Mouse (Mus musculus): ENCODE measurements around the gene Mrpl2. TPM values are rescaled to one million over a fixed set of nuclear protein-coding genes. Genes with fewer than 3 reads are reported as not detected.

The Mrpl2 gene
- polyA plus RNA-seq (2014; fragmentation: Illumina TruSeq; extraction: RNeasy Lipid Tissue Mini Kit (QIAGEN cat#74804); ENCODE audit: low read depth, low replicate concordance): 54.7 TPM

GRCm38 (mm10) chr17:46645561-46646321 lies at the start of gene Mrpl2, which contains the start of gene Klc4:
Gene Mrpl2, plus strand, starts transcription at chr17:46646229.
Gene Klc4, minus strand, starts transcription at chr17:46646022.

GRCm38 (mm10) chr17:46628791-46629684 lies 17.0 kb upstream of the Mrpl2 start, which contains the start of gene Ptk7:
Gene Ptk7, minus strand, starts transcription at chr17:46629504.

DNA sequence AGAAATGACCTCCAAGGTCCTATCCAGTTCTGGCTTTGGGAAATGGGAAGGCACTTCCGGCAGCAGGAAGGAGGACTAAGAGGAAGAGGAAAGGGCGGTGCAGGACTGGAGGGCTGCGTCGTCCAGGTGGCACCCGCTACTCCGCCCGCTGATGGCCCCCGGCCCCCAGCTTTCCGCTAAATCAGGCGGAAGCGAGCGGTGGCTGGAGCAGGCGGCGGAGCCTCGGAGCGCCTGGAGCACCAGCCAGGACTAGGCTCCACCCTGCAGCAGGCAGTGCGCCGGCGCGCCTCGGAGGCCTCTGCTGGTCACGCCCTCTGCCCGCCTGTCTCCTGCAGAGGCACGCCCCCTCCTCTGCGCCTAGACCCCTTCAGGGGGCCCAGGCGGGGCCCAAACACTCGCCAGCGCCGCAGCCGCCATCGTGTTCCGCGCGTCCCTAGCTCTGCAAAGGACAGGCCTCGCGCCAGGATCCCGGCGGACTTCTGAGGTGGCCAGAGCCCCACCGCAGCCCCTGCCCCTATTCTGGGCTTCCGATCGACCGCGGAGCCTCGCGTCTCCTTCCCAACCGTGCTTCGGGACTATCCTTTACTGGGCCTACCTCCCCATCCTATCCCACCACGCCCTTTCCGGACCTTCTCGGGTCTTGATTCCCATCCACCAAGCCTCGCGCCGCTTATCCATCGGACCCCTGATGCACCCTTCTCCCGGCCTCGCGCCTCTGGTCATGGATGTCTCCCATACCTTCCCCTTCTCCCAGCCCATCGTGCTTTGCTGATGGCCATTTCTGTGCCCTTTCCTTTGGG lies 4.4 kb downstream of the Mrpl2 start, which contains the start of gene Cul7:
Gene Cul7, plus strand, starts transcription at position 106 of the 800 bp plus-strand sequence.

GRCm38 (mm10) chr17:46673850-46674529 lies 28.0 kb downstream of the Mrpl2 start, which contains the start of gene Rrp36:
Gene Rrp36, minus strand, starts transcription at chr17:46674352.

DNA sequence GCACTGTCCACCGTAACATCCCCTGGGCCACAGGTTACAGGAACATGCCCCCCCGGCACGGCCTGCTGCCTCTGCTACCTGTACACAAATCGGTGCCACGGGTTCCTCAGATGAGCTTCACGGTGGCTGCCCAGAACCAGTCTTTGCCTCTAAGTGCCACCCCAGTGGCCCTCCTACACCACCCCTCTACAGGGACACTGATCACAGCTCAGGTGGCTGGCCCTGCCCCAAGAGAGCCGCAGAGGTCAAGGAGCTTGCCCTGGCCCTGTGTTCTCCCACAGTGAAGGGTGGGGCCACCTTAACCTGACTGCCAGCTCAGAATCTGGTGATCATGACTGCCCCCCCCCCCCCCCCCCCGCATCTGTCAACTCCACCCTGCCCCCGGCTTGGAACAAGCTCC lies 32.4 kb downstream of the Mrpl2 start, which contains the start of gene Mea1:
Gene Mea1, plus strand, starts transcription at position 378 of the 400 bp plus-strand sequence.

GRCm38 (mm10) chr17:46680760-46681373 lies 34.8 kb downstream of the Mrpl2 start, which contains the start of gene Klhdc3:
Gene Klhdc3, minus strand, starts transcription at chr17:46680914.

Other genes with a start within 250 kb of the Mrpl2 start
- gene Crip3, start 217.3 kb upstream of the Mrpl2 start, polyA plus RNA-seq (2014; fragmentation: Illumina TruSeq; extraction: RNeasy Lipid Tissue Mini Kit (QIAGEN cat#74804); ENCODE audit: low read depth, low replicate concordance): 1.2 TPM
- not detected for gene Slc22a7, start 207.8 kb upstream of the Mrpl2 start, polyA plus RNA-seq (2014; fragmentation: Illumina TruSeq; extraction: RNeasy Lipid Tissue Mini Kit (QIAGEN cat#74804); ENCODE audit: low read depth, low replicate concordance)
- gene Ttbk1, start 158.6 kb upstream of the Mrpl2 start, polyA plus RNA-seq (2014; fragmentation: Illumina TruSeq; extraction: RNeasy Lipid Tissue Mini Kit (QIAGEN cat#74804); ENCODE audit: low read depth, low replicate concordance): 2.0 TPM
- 4.1 TPM for gene Dnph1, start 149.5 kb upstream of the Mrpl2 start, polyA plus RNA-seq (2014; fragmentation: Illumina TruSeq; extraction: RNeasy Lipid Tissue Mini Kit (QIAGEN cat#74804); ENCODE audit: low read depth, low replicate concordance)
- gene Cul9, start 99.8 kb upstream of the Mrpl2 start, polyA plus RNA-seq (2014; fragmentation: Illumina TruSeq; extraction: RNeasy Lipid Tissue Mini Kit (QIAGEN cat#74804); ENCODE audit: low read depth, low replicate concordance): 19.3 TPM
- 30.2 TPM for gene Srf, start 90.1 kb upstream of the Mrpl2 start, polyA plus RNA-seq (2014; fragmentation: Illumina TruSeq; extraction: RNeasy Lipid Tissue Mini Kit (QIAGEN cat#74804); ENCODE audit: low read depth, low replicate concordance)
- 17.2 TPM for gene Ptk7, start 16.7 kb upstream of the Mrpl2 start, polyA plus RNA-seq (2014; fragmentation: Illumina TruSeq; extraction: RNeasy Lipid Tissue Mini Kit (QIAGEN cat#74804); ENCODE audit: low read depth, low replicate concordance)
- 24.0 TPM for gene Klc4, start 207 bp upstream of the Mrpl2 start, polyA plus RNA-seq (2014; fragmentation: Illumina TruSeq; extraction: RNeasy Lipid Tissue Mini Kit (QIAGEN cat#74804); ENCODE audit: low read depth, low replicate concordance)
- 36.8 TPM for gene Cul7, start 4.1 kb downstream of the Mrpl2 start, polyA plus RNA-seq (2014; fragmentation: Illumina TruSeq; extraction: RNeasy Lipid Tissue Mini Kit (QIAGEN cat#74804); ENCODE audit: low read depth, low replicate concordance)
- gene Rrp36, start 28.1 kb downstream of the Mrpl2 start, polyA plus RNA-seq (2014; fragmentation: Illumina TruSeq; extraction: RNeasy Lipid Tissue Mini Kit (QIAGEN cat#74804); ENCODE audit: low read depth, low replicate concordance): 23.4 TPM
- gene Mea1, start 32.6 kb downstream of the Mrpl2 start, polyA plus RNA-seq (2014; fragmentation: Illumina TruSeq; extraction: RNeasy Lipid Tissue Mini Kit (QIAGEN cat#74804); ENCODE audit: low read depth, low replicate concordance): 127 TPM
- 58.3 TPM for gene Klhdc3, start 34.7 kb downstream of the Mrpl2 start, polyA plus RNA-seq (2014; fragmentation: Illumina TruSeq; extraction: RNeasy Lipid Tissue Mini Kit (QIAGEN cat#74804); ENCODE audit: low read depth, low replicate concordance)
- 35.1 TPM for gene Ppp2r5d, start 58.9 kb downstream of the Mrpl2 start, polyA plus RNA-seq (2014; fragmentation: Illumina TruSeq; extraction: RNeasy Lipid Tissue Mini Kit (QIAGEN cat#74804); ENCODE audit: low read depth, low replicate concordance)
- 26.6 TPM for gene Pex6, start 65.2 kb downstream of the Mrpl2 start, polyA plus RNA-seq (2014; fragmentation: Illumina TruSeq; extraction: RNeasy Lipid Tissue Mini Kit (QIAGEN cat#74804); ENCODE audit: low read depth, low replicate concordance)
- 7.1 TPM for gene Gnmt, start 82.9 kb downstream of the Mrpl2 start, polyA plus RNA-seq (2014; fragmentation: Illumina TruSeq; extraction: RNeasy Lipid Tissue Mini Kit (QIAGEN cat#74804); ENCODE audit: low read depth, low replicate concordance)
- gene Cnpy3, start 106.0 kb downstream of the Mrpl2 start, polyA plus RNA-seq (2014; fragmentation: Illumina TruSeq; extraction: RNeasy Lipid Tissue Mini Kit (QIAGEN cat#74804); ENCODE audit: low read depth, low replicate concordance): 58.1 TPM
- not detected for gene Ptcra, start 117.5 kb downstream of the Mrpl2 start, polyA plus RNA-seq (2014; fragmentation: Illumina TruSeq; extraction: RNeasy Lipid Tissue Mini Kit (QIAGEN cat#74804); ENCODE audit: low read depth, low replicate concordance)
- gene 2310039H08Rik, start 126.4 kb downstream of the Mrpl2 start, polyA plus RNA-seq (2014; fragmentation: Illumina TruSeq; extraction: RNeasy Lipid Tissue Mini Kit (QIAGEN cat#74804); ENCODE audit: low read depth, low replicate concordance): 54.6 TPM
- 48.1 TPM for gene Rpl7l1, start 136.4 kb downstream of the Mrpl2 start, polyA plus RNA-seq (2014; fragmentation: Illumina TruSeq; extraction: RNeasy Lipid Tissue Mini Kit (QIAGEN cat#74804); ENCODE audit: low read depth, low replicate concordance)
- gene Bicral, start 212.3 kb downstream of the Mrpl2 start, polyA plus RNA-seq (2014; fragmentation: Illumina TruSeq; extraction: RNeasy Lipid Tissue Mini Kit (QIAGEN cat#74804); ENCODE audit: low read depth, low replicate concordance): 13.4 TPM
- 21.9 TPM for gene Tbcc, start 244.5 kb downstream of the Mrpl2 start, polyA plus RNA-seq (2014; fragmentation: Illumina TruSeq; extraction: RNeasy Lipid Tissue Mini Kit (QIAGEN cat#74804); ENCODE audit: low read depth, low replicate concordance)